Mouse (Mus musculus) spleen, adult 2 months (tissue): ENCODE data around the gene Macrod2.

Experiments used
- CTCF ChIP-seq: fragments of 200-500 bp; IDR thresholded peaks from 2 replicates; pipeline ENCODE4 v1.5.1; 2011; ENCODE audit warnings: mild to moderate bottlenecking, inconsistent platforms; ENCODE audit not compliant: insufficient read depth, insufficient read length, insufficient replicate concordance; ENCODE audit errors: extremely low read depth
- POLR2A ChIP-seq: fragments of 200-500 bp; IDR thresholded peaks from 2 replicates; pipeline ENCODE4 v1.6.1; 2011; ENCODE audit warnings: low read depth, low read length, inconsistent platforms

- no peak for TF ChIP-seq CTCF
- no peak for TF ChIP-seq POLR2A
Measured at GRCm38 (mm10) chr2:140898408-140898985, 503.4 kb downstream of the Macrod2 start.
